Mouse (Mus musculus): ENCODE data around the gene Notch4.

- TF ChIP-seq CTCF (IDR thresholded peaks at IDR 0.05; ENCODE audit: borderline replicate concordance, insufficient read depth, low read length) (no peak), POLR2A (IDR thresholded peaks at IDR 0.05; ENCODE audit: low read depth, low read length) (no peak)
Observed at GRCm38 (mm10) chr17:34549843-34550242, 14.2 kb upstream of the Notch4 start.

All from embryonic fibroblast, embryonic 13.5 days (primary cell).